Mouse (Mus musculus): ENCODE measurements around the gene Prnp.

DNA sequence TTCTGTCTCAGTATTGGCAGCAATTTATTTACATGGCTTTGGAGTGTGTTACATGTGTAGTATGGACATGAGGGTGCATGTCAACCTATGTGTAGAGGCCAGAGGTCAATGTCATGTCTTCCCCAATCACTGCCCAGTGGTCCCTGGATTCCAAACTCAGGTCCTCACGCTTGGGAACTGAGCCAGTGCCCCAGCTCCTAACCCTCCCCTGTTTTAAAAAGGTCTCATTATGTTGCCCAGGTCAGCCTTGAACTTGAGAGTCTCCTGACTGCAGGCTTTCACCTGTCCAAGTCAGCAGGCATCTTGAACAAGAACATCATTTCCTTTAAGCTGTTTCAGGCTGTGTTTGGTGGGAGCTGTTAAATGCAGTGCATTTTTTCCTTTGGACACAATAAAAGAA, 822 bp upstream of the Prnp start:
- no peak for TF ChIP-seq CTCF (IDR thresholded peaks at IDR 0.05; ENCODE audit: borderline replicate concordance, extremely low read depth, insufficient read depth, insufficient read length)
- no peak for TF ChIP-seq POLR2A (IDR thresholded peaks at IDR 0.05; ENCODE audit: borderline replicate concordance, extremely low read depth, insufficient read depth, insufficient read length, poor library complexity, severe bottlenecking)

All from brain, embryonic 14.5 days (tissue).